Mouse (Mus musculus) neural tube, embryonic 10.5 days (tissue): Measurements from ENCODE around the gene Tanc1.

Experiments used
- DNase-seq: peaks from one replicate; pipeline ENCODE4 v3.0.0-alpha.2; 2017; ENCODE audit warnings: low spot score; ENCODE audit errors: extremely low spot score

Gene Tanc1

GRCm38 (mm10) chr2:59648444-59648843 lies 36.6 kb downstream of the Tanc1 start:
- no peak for DNase-seq

DNA sequence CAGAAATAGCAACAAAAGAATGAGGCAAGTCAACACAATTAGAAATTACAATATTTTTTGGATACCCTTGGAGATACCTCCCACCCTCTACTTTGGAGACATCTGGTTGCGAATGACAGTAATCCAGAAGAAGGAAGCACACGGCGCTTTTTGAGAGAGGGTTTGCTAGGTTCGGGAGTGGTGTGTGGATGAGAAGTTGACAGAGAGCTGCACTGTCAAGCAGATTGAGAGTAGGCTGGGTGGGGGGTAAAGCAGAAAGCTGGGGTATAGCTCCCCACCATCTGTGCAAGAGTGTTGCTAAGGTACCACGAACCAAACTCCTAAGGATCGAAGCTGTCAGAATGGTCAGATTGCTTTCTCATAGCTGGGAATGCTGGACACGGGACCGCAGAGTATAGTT lies 40.0 kb downstream of the Tanc1 start:
- no peak for DNase-seq

DNA sequence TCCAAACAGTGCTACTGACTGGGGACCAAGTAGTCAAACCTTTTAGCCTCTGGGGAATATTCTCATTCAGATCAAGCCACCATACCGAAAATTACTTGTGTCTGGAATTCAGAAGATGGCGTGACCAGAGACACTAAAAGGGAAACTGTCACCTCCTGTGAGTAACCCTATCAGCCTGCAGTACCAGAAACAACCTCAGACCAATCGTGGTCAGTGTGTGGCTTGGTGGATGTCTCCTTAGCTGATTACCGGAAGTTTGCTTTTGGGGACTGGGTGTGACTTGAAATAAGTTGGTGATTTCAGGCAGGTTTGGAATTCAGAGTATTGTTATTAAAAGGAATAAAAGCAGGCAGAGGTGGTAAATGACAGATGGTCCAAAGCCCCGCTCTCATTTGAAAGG lies 40.9 kb downstream of the Tanc1 start:
- no peak for DNase-seq

- no peak for DNase-seq
Observed at GRCm38 (mm10) chr2:59653306-59654165, 41.7 kb downstream of the Tanc1 start.

DNA sequence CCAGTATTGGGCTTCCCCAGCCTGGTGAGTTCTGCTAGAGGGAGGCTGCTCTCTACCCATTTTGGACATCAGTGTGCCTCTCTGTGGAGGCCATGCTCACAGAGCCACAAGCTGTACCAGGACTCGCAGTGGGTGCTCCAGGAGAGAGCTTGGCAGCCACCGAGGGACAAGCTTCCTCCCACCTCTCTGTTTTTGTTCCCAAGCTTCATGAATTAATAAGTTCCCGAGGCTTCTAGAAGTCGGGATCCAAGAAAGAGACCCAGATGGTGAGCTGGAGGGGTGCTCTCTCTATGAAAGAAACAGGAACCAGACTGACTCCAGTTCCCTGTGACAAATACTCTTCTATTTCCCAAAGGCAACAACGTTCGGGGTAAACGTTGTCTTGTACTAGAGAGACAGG lies 43.6 kb downstream of the Tanc1 start:
- no peak for DNase-seq

- DNase-seq: no peak
Observed at GRCm38 (mm10) chr2:59656680-59657079, 44.8 kb downstream of the Tanc1 start.

DNA sequence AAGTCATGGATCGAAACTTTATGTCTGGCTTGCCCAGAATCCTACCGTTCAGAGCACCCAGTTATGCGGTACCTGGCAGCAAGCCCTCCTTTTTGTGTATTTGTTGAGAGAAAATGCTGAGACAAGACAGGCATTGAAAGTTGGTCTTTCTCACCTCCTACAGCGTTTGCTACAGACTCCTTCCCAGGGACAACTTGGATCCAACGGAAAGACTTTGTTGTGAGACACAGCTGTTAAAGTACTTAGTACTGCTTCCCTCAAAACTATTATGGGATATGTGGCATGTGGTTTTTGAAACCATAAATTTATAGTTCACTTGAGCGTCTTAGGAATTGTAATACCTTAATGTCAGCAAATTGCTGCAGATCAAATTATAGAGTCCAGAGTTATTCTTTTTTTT lies 47.8 kb downstream of the Tanc1 start:
- no peak for DNase-seq

DNA sequence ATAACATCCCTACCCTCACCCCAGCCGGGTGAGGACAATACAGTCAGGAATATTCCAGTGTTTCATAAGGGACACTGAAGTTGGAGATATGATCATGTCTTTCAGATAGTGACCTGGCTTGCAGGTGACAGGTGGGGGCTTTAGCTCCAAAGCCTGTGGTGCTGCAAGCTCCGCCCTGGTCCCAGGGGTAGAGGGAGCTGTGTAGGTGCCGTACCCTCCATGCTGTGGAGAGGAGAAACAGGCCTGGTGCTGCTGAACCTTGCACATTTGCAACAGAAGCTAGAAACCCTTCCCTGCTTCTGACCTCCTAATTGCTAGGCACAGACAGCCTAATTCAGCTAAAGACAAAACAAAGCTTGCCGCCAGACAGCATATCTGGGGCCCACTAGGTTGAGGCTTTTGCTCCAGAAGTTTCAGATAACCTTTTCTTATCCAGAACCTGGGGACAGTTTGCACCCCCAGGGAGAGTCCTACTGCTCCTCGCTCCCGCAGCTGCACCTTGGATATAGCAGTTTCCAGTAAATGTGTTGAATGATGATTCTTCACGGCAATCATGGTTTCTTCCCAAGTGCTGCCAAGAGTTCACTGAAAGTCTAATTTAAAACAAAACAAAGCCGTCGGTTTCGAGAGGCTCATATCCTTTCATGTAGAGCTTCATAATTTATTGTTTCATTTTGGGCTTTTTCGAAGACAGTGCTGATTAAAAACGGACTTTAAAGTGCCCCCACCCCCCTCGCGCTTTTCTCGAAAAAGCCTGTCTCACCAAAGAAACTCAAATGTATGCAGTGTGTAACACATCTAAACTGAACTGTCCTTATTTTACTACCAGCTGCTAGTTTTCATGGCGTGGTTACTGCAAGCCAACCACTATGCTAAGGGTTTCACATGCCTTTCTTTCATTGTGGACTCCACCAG lies 49.3 kb downstream of the Tanc1 start:
- DNase-seq: no peak

- no peak for DNase-seq
Observed at GRCm38 (mm10) chr2:59664803-59665567, 53.1 kb downstream of the Tanc1 start.

- DNase-seq: no peak
Observed at GRCm38 (mm10) chr2:59666533-59666932, 54.7 kb downstream of the Tanc1 start.

- no peak for DNase-seq
Observed at GRCm38 (mm10) chr2:59670087-59671060, 58.5 kb downstream of the Tanc1 start.

DNA sequence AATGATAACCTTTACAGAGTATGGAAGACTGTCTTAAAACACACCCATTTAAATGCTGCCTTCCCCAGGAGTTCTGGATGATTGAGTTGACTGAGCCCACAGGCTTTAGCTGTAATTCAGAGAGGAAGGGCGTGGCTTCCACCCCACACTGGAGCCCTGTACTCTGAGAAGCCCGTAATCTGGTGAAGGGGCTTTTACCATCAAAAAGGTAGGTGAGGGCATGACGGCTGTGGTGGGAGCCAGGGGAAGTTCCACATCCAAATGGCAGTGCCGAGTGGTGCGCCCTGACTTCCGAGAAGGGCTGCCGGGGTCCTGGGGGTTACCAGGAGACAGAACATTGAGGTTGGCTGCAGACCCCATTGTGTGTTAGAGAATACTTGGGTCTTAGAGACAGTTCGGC lies 59.8 kb downstream of the Tanc1 start:
- DNase-seq: no peak

DNA sequence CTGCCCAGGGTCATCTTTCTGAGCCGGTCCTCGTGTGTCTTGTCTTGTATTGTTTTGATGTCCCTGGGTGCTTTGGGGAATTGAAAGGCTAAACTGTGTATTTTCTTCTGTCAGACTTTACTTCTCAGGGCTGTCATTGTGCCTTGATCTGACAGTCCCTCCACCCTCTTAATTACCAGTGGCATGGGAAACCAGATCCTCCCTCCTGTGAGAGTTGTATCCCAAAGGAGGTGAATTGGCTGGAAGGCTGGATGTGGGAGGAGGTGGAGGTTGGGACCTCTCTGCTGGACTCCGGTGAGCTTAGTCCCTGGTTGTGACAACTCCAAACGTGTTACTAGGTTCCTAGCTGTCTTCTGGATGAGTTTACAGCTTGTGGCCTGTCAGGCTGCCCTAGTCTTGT lies 60.2 kb downstream of the Tanc1 start:
- DNase-seq: no peak

DNA sequence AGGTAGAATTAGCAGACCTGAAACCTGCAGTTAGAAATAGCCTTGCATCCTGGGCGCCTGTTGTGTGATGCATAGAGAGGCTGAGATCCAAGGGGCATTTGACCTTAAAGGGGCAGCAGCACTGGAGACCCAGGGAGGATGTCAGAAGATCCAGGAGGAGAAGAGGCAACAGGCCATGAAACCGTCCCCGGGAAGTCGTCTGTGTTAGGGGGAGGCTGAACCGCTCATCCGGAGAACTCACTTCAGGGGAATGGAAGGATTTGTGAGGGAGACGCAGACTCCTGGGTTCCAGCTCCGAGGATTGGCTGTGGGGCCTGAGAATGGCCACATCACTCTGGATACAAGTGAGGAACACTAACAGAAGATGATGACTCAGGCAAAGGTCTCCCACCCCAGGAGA lies 60.8 kb downstream of the Tanc1 start:
- DNase-seq: no peak

DNA sequence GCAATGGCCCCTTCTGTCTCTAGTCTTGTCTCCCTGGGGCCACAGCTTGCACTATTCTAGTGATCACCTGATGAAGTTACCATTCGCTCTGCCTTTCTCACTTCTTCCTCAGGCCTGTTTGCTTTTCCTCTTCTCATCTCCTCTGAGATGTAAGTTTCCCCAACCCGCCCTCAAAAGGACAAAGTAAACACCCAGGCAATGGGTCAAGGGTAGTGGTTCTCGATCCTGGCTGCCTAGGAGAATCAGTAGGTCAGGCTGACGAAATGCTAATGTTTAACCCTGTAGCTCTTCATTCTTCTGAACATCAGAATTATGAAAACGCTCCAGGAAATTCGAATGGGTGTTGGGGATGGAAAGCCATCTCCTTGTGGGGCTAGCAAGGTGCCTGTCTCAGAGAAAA lies 61.5 kb downstream of the Tanc1 start:
- DNase-seq: no peak

GRCm38 (mm10) chr2:59673877-59674276 lies 62.0 kb downstream of the Tanc1 start:
- DNase-seq: no peak

DNA sequence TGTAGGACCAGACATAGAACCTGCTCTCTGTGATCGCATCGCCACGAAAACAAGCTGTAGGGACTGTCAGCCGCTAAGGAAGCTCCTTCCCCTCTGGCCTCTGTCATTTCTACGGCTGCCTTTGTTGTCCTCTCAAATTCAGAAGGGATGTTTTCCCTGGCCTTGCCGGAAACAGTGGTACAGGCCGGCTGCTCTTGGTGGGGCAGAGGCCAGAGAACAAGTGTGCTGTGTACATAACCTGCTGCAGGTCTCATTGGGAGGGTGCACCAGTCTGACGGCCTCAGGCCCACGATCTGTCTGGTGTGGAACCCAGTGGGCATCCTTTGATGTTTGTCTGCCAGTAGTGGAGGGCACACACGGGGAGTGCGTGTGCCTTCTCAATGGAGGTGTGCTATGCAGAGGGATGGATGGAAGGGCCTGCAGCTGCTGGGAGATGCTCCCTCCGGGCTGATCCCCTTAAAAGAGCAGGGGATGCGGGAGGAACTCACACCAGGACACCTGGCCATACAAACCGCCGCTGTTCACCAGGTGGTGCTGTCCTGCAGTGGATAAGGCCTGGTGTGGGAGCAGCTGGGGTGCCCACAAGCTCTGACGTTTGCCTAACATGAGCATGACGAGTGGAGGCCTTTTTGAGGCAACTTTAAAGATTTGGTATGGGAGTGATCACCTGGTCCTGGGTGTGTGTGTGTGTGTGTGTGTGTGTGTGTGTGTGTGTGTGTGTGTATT lies 63.6 kb downstream of the Tanc1 start:
- no peak for DNase-seq

GRCm38 (mm10) chr2:59676041-59676440 lies 64.2 kb downstream of the Tanc1 start:
- no peak for DNase-seq

- no peak for DNase-seq
Observed at GRCm38 (mm10) chr2:59676442-59676841, 64.6 kb downstream of the Tanc1 start.
